Mouse (Mus musculus): ENCODE data around the gene Gprc6a.

Gene Gprc6a

DNA sequence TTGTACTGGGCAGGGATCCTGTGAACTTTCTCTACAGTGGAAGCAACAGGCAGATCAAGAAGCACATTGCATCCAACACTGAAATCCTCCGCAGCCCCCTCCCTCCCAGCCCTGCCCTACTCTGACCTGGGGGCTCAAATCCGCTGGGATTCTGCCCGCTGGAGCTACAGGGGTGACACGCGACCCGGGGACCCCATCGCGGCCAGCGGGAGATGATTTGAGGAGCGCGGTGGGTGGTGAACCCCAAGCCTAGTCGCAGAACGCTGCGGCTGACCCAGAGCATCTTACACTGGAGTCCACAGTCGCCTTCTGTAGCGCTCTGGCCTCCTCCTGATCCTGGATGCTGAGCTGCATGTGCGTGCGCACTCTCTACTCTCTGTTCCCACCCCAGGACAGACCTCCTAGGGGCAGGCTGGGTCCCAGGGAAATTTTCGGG, 41.1 kb downstream of the Gprc6a start, which contains the start of gene Fam162b:
TSS of gene Fam162b (minus strand) at position 379 of the 436 bp plus-strand sequence.
- no peak for DNase-seq (ENCODE audit: low read depth in 2 of 2, low spot score in 2 of 2)

DNA sequence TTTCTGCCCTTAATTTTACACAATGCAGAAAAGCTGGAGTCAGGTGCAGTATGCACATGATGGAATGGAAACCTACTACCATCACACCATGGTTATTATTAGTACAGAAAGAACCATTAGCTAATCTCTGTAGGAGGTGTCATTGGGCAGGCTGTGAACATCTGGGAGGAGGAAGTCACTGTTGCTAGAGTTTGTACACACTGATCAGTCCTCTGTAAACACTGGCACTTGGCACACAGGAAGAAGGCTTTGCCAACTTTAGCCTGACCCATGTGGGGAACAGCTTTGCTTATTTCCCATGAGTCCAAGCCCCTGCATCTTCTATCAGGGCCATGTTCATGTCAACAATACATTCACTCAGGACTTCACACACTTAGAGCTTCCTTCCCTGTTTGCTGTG, 46.3 kb downstream of the Gprc6a start:
- no peak for DNase-seq (ENCODE audit: low read depth in 2 of 2, low spot score in 2 of 2)

DNA sequence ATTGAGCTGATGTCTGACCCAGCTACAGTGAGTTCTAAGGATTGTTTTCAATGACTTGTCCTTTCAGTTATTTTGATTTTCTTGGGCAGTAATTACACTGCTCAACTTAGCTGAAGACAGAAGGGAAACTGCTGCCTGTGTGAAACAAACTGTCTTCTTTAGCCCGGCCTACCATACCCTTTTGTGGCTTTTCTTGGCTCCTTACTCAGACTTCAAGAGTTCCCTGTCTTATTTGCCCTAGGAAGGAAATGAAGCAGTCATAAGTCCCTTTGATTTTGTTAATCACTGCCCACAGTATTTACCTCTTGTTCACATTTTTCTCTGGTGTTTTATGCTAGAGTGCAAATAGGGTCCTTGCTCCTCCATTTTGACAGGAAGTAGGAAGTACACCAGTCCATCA, 46.9 kb downstream of the Gprc6a start:
- no peak for DNase-seq (ENCODE audit: low read depth in 2 of 2, low spot score in 2 of 2)

DNA sequence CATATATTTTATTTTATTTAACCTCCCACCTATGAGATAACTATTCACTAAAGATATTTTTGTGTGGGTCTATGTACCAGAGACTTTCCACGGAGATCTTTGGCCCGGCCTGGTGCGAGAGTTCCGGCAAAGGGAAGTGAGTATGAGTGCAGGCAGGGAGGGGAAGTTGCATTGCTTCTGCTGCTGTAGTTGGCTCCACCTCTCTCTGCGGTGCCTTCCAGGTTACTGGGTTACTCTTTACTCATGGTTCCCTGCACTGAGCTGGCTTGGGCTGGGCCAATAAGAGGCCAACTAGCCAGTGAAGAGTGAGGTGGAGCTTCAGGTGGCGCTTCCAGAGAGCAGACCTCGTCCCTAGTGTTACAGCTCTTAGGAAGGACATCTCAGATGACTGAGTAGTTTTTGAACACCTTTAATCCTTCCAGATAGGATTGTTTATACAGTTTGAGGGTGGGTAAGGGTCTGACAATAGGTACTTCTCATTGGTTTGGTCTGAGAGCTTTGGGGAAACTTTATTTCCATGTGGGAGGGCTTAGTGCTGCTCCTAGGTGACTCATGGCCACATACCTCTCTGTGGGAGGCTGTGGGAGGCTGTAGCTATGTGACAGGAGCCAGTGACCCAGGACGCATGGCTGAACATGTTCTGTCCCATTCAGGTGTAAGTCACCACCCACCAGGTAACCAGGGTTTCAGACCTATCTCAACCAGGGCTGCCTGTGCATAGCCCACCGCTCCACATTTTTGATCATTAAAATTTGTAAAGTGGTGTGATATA, 59.9 kb downstream of the Gprc6a start:
- no peak for DNase-seq (ENCODE audit: low read depth in 2 of 2, low spot score in 2 of 2)
